Mouse (Mus musculus): ENCODE results near the gene Irx5. TPM values are rescaled to one million over a fixed set of nuclear protein-coding genes. Genes with fewer than 3 reads are reported as not detected.

The Irx5 gene
- polyA plus RNA-seq, 1 experiment from 2014 or later: 7.7 TPM

- peaks cover 38% of the 10 kb centered on the region for H3K4me1 ChIP-seq
- peak overlapping the region; percentile 69 for H3K27ac ChIP-seq (replicated peaks)
- H3K27me3 ChIP-seq (replicated peaks): peaks cover 20% of the 10 kb centered on the region
- peak overlapping the region; percentile 50 for H3K9ac ChIP-seq
- ATAC-seq (ENCODE audit: extremely low read depth, insufficient number of reproducible peaks, low FRiP score, low TSS enrichment): no peak
- H3K9me3 ChIP-seq: no peaks in the 10 kb centered on the region
- 0 out of 2 replicates have a peak overlapping the region, but pooled peaks have one; percentile 22 for H3K4me2 ChIP-seq
- WGBS: 75% methylated on average over 11 of the region's 11 CpGs
- H3K36me3 ChIP-seq: no peaks in the 10 kb centered on the region
- H3K4me3 ChIP-seq: no peak overlapping the region
Measured at GRCm38 (mm10) chr8:92349898-92350486, 7.4 kb upstream of the Irx5 start.

- Histone ChIP-seq H3K27me3 (replicated peaks) (peaks cover 40% of the 10 kb centered on the region), H3K36me3 (no peaks in the 10 kb centered on the region), H3K9ac (peak overlapping the region; percentile 85), H3K4me1 (peaks cover 48% of the 10 kb centered on the region), H3K27ac (replicated peaks) (peak overlapping the region; percentile 89; the same call in 1 of the 2 replicates), H3K4me2 (peak overlapping the region; percentile 86), H3K4me3 (peak overlapping the region; percentile 65), H3K9me3 (no peaks in the 10 kb centered on the region)
- WGBS: 30% methylated on average over 6 of the region's 6 CpGs
- no peak for ATAC-seq (ENCODE audit: extremely low read depth, insufficient number of reproducible peaks, low FRiP score, low TSS enrichment)
Measured at GRCm38 (mm10) chr8:92353405-92353804, 4.0 kb upstream of the Irx5 start.

- Histone ChIP-seq H3K4me2 (peak overlapping the region; percentile 86), H3K4me3 (peak overlapping the region; percentile 65), H3K4me1 (peaks cover 55% of the 10 kb centered on the region), H3K36me3 (no peaks in the 10 kb centered on the region), H3K9ac (peak overlapping the region; percentile 85), H3K9me3 (no peaks in the 10 kb centered on the region), H3K27me3 (replicated peaks) (peaks cover 54% of the 10 kb centered on the region), H3K27ac (replicated peaks) (peak overlapping the region; percentile 89)
- ATAC-seq (ENCODE audit: extremely low read depth, insufficient number of reproducible peaks, low FRiP score, low TSS enrichment): no peak
- WGBS: 4% methylated on average over 22 of the region's 22 CpGs
Measured at GRCm38 (mm10) chr8:92354536-92355482, 2.6 kb upstream of the Irx5 start.

- WGBS: under 1% methylated on average over 80 of the region's 93 CpGs
Measured at GRCm38 (mm10) chr8:92355701-92356612, 1.5 kb upstream of the Irx5 start.

GRCm38 (mm10) chr8:92356613-92357375, 631 bp upstream of the Irx5 start:
- H3K4me1 ChIP-seq: peaks cover 59% of the 10 kb centered on the region
- H3K27me3 ChIP-seq (replicated peaks): peaks cover 66% of the 10 kb centered on the region
- peak overlapping the region; percentile 91 for H3K27ac ChIP-seq (replicated peaks)
- H3K36me3 ChIP-seq: no peaks in the 10 kb centered on the region; the same call in 1 of the 2 replicates
- under 1% methylated on average over 40 of the region's 40 CpGs for WGBS
- no peaks in the 10 kb centered on the region for H3K9me3 ChIP-seq
- peak overlapping the region; percentile 65 for H3K4me3 ChIP-seq
- no peak for ATAC-seq (ENCODE audit: extremely low read depth, insufficient number of reproducible peaks, low FRiP score, low TSS enrichment)
- H3K4me2 ChIP-seq: peak overlapping the region; percentile 86
- H3K9ac ChIP-seq: peak overlapping the region; percentile 91

More at GRCm38 (mm10) chr8:92355701-92356612, 1.5 kb upstream of the Irx5 start:
- Histone ChIP-seq H3K4me1 (peaks cover 59% of the 10 kb centered on the region), H3K27me3 (replicated peaks) (peaks cover 61% of the 10 kb centered on the region), H3K36me3 (no peaks in the 10 kb centered on the region; the same call in 1 of the 2 replicates), H3K9ac (peak overlapping the region; percentile 91), H3K4me2 (peak overlapping the region; percentile 86), H3K9me3 (no peaks in the 10 kb centered on the region), H3K27ac (replicated peaks) (peak overlapping the region; percentile 91), H3K4me3 (peak overlapping the region; percentile 65)
- peak; percentile 90 for ATAC-seq (ENCODE audit: extremely low read depth, insufficient number of reproducible peaks, low FRiP score, low TSS enrichment)

- WGBS: under 1% methylated on average over 68 of the region's 80 CpGs
- H3K4me2 ChIP-seq: peak overlapping the region; percentile 86
- H3K4me3 ChIP-seq: peak overlapping the region; percentile 65
- no peaks in the 10 kb centered on the region for H3K9me3 ChIP-seq
- peaks cover 70% of the 10 kb centered on the region for H3K27me3 ChIP-seq (replicated peaks)
- no peaks in the 10 kb centered on the region; the same call in 1 of the 2 replicates for H3K36me3 ChIP-seq
- peak overlapping the region; percentile 91 for H3K9ac ChIP-seq
- H3K4me1 ChIP-seq: peaks cover 51% of the 10 kb centered on the region
- ATAC-seq (ENCODE audit: extremely low read depth, insufficient number of reproducible peaks, low FRiP score, low TSS enrichment): no peak
- peak overlapping the region; percentile 91 for H3K27ac ChIP-seq (replicated peaks)
Measured at GRCm38 (mm10) chr8:92358141-92358999, 945 bp downstream of the Irx5 start.

GRCm38 (mm10) chr8:92359000-92359832, 1.8 kb downstream of the Irx5 start:
- WGBS: 2% methylated on average over 35 of the region's 35 CpGs
- H3K27ac ChIP-seq (replicated peaks): peak overlapping the region; percentile 69

GRCm38 (mm10) chr8:92359833-92360082, 2.3 kb downstream of the Irx5 start:
- Histone ChIP-seq H3K27me3 (replicated peaks) (peaks cover 77% of the 10 kb centered on the region), H3K36me3 (no peaks in the 10 kb centered on the region; the same call in 1 of the 2 replicates), H3K4me1 (peaks cover 44% of the 10 kb centered on the region), H3K9ac (peak overlapping the region; percentile 91), H3K9me3 (no peaks in the 10 kb centered on the region), H3K27ac (replicated peaks) (peak overlapping the region; percentile 69), H3K4me3 (peak overlapping the region; percentile 65), H3K4me2 (peak overlapping the region; percentile 86)
- under 1% methylated on average over 21 of the region's 21 CpGs for WGBS
- ATAC-seq (ENCODE audit: extremely low read depth, insufficient number of reproducible peaks, low FRiP score, low TSS enrichment): no peak

More at GRCm38 (mm10) chr8:92359000-92359832, 1.8 kb downstream of the Irx5 start:
- Histone ChIP-seq H3K9me3 (no peaks in the 10 kb centered on the region), H3K36me3 (no peaks in the 10 kb centered on the region; the same call in 1 of the 2 replicates), H3K27me3 (replicated peaks) (peaks cover 72% of the 10 kb centered on the region), H3K9ac (peak overlapping the region; percentile 91), H3K4me3 (peak overlapping the region; percentile 65), H3K4me1 (peaks cover 44% of the 10 kb centered on the region), H3K4me2 (peak overlapping the region; percentile 86)
- no peak for ATAC-seq (ENCODE audit: extremely low read depth, insufficient number of reproducible peaks, low FRiP score, low TSS enrichment)

All from heart, embryonic 13.5 days (tissue).